Mouse (Mus musculus) liver, postnatal 0 days (tissue): ENCODE measurements around the gene Tnpo3. TPM values are rescaled to one million over a fixed set of nuclear protein-coding genes. Genes with fewer than 3 reads are reported as not detected.

Experiments used
- ATAC-seq: fragments of 200-750 bp; cut with Nextera tagmentation; 2 replicates; pipeline ENCODE4 v1.8.0; 2017; ENCODE audit warnings: mild to moderate bottlenecking, moderate library complexity
- DNase-seq: peaks from one replicate; pipeline ENCODE4 v3.0.0-alpha.2; 2016
- H3K27ac ChIP-seq: fragments of 300-500 bp; sonication (generic); 2 replicates; pipeline ENCODE4 v1.5.1; 2014; ENCODE audit warnings: antibody characterized with exemption, moderate library complexity, mild to moderate bottlenecking, low read depth
- H3K27me3 ChIP-seq: fragments of 300-500 bp; sonication (generic); 2 replicates; pipeline ENCODE4 v1.6.1; 2014; ENCODE audit warnings: low read length, control low read depth, mixed read lengths; ENCODE audit not compliant: insufficient read depth
- H3K36me3 ChIP-seq: fragments of 300-500 bp; sonication (generic); replicated peaks from 2 replicates; pipeline ENCODE4 v1.6.1; 2014; ENCODE audit warnings: mild to moderate bottlenecking, control low read depth, low read length, moderate library complexity, mixed read lengths; ENCODE audit not compliant: insufficient read depth
- H3K4me1 ChIP-seq: fragments of 300-500 bp; sonication (generic); 2 replicates; pipeline ENCODE4 v1.6.1; 2014; ENCODE audit warnings: antibody characterized with exemption, mild to moderate bottlenecking, control low read depth; ENCODE audit not compliant: insufficient read depth
- H3K4me2 ChIP-seq: fragments of 300-500 bp; sonication (generic); 2 replicates; pipeline ENCODE4 v1.6.1; 2014; ENCODE audit warnings: low read depth, mild to moderate bottlenecking, low read length, moderate library complexity, mixed read lengths
- H3K4me3 ChIP-seq: fragments of 300-500 bp; sonication (generic); 2 replicates; pipeline ENCODE4 v1.5.1; 2014; ENCODE audit warnings: low read depth, low read length
- H3K9ac ChIP-seq: fragments of 300-500 bp; sonication (generic); replicated peaks from 2 replicates; pipeline ENCODE4 v1.6.1; 2014; ENCODE audit warnings: mild to moderate bottlenecking, moderate library complexity
- H3K9me3 ChIP-seq: fragments of 300-500 bp; sonication (generic); 2 replicates; pipeline ENCODE4 v1.6.1; 2016; ENCODE audit warnings: mild to moderate bottlenecking, control low read depth, low read length, mixed read lengths
- CTCF ChIP-seq: sonication (generic); IDR thresholded peaks from 2 replicates; pipeline ENCODE4 v1.5.1; 2016; ENCODE audit warnings: antibody characterized with exemption, low read depth
- EP300 ChIP-seq: IDR thresholded peaks from 2 replicates; pipeline ENCODE4 v1.6.1; 2016; ENCODE audit warnings: antibody characterized with exemption, low read depth, mild to moderate bottlenecking
- WGBS: fragments of 180-500 bp; shearing (Covaris S2); extraction: QIAGEN DNeasy Blood & Tissue Kit; methylation state at CpG from one replicate; pipeline ENCODE4 v1.1.7; 2014; ENCODE audit not compliant: insufficient replicate concordance; 5-methylcytosine and 5-hydroxymethylcytosine counted together
- polyA plus RNA-seq: library from polyadenylated mRNA; unstranded; fragments of >200 nt; fragmentation: Nextera tagmentation; extraction: Ambion mirVana; gene quantifications from 2 replicates; pipeline ENCODE4 v1.2.1, GENCODE M21; 2015

Gene Tnpo3
- polyA plus RNA-seq, 1 experiment from 2014 or later, result 20.4 TPM

- DNase-seq (no peak), ATAC-seq (peak; percentile 47; the same call in 1 of the 2 replicates)
- peak; percentile 64 for TF ChIP-seq CTCF
- TF ChIP-seq EP300, result no peak
- Histone ChIP-seq H3K4me3 (no peak overlapping the region), H3K9ac (no peak overlapping the region), H3K4me1 (no peaks in the 10 kb centered on the region), H3K9me3 (no peaks in the 10 kb centered on the region), H3K4me2 (no peak overlapping the region), H3K27ac (no peak overlapping the region), H3K27me3 (peaks cover 8% of the 10 kb centered on the region), H3K36me3 (no peaks in the 10 kb centered on the region)
- 68% methylated on average over 1 of the region's 1 CpGs for WGBS
Measured at GRCm38 (mm10) chr6:29501599-29501998, 108.1 kb downstream of the Tnpo3 start.

- Histone ChIP-seq H3K27ac (no peak overlapping the region), H3K4me3 (no peak overlapping the region), H3K9me3 (no peaks in the 10 kb centered on the region), H3K27me3 (peaks cover 10% of the 10 kb centered on the region), H3K36me3 (no peaks in the 10 kb centered on the region), H3K4me1 (no peaks in the 10 kb centered on the region), H3K9ac (no peak overlapping the region), H3K4me2 (no peak overlapping the region)
- 72% methylated on average over 6 of the region's 6 CpGs for WGBS
- DNase-seq (no peak), ATAC-seq (no peak)
- TF ChIP-seq EP300 (no peak), CTCF (no peak)
Measured at GRCm38 (mm10) chr6:29500810-29501209, 108.9 kb downstream of the Tnpo3 start.

GRCm38 (mm10) chr6:29500177-29500576 is 109.5 kb downstream of the Tnpo3 start:
- no peak for DNase-seq
- WGBS, result 58% methylated on average over 7 of the region's 7 CpGs
- Histone ChIP-seq H3K27ac (no peak overlapping the region), H3K36me3 (no peaks in the 10 kb centered on the region), H3K4me3 (no peak overlapping the region), H3K9me3 (no peaks in the 10 kb centered on the region), H3K9ac (no peak overlapping the region), H3K4me1 (no peaks in the 10 kb centered on the region), H3K27me3 (peaks cover 12% of the 10 kb centered on the region), H3K4me2 (no peak overlapping the region)
- no peak for ATAC-seq
- no peak for TF ChIP-seq EP300
- no peak for TF ChIP-seq CTCF

GRCm38 (mm10) chr6:29497791-29498190 is 111.9 kb downstream of the Tnpo3 start:
- no peak overlapping the region for H3K27ac ChIP-seq
- no peaks in the 10 kb centered on the region for H3K4me1 ChIP-seq
- TF ChIP-seq EP300, result no peak
- TF ChIP-seq CTCF, result no peak
- DNase-seq (no peak), ATAC-seq (no peak)
- no peak overlapping the region for H3K4me3 ChIP-seq
- H3K36me3 ChIP-seq, result no peaks in the 10 kb centered on the region
- H3K9me3 ChIP-seq, result no peaks in the 10 kb centered on the region
- H3K27me3 ChIP-seq, result peaks cover 12% of the 10 kb centered on the region
- WGBS, result 39% methylated on average over 2 of the region's 2 CpGs
- H3K9ac ChIP-seq, result no peak overlapping the region
- H3K4me2 ChIP-seq, result no peak overlapping the region

- Histone ChIP-seq H3K27ac (no peak overlapping the region), H3K27me3 (peaks cover 12% of the 10 kb centered on the region)
- ATAC-seq, result no peak
Measured at GRCm38 (mm10) chr6:29496270-29496669, 113.4 kb downstream of the Tnpo3 start.

GRCm38 (mm10) chr6:29494101-29494500 is 115.6 kb downstream of the Tnpo3 start:
- peaks cover 12% of the 10 kb centered on the region for H3K27me3 ChIP-seq
- H3K27ac ChIP-seq, result no peak overlapping the region
- H3K4me3 ChIP-seq, result no peak overlapping the region
- H3K36me3 ChIP-seq, result no peaks in the 10 kb centered on the region
- no peaks in the 10 kb centered on the region for H3K4me1 ChIP-seq
- no peak overlapping the region for H3K9ac ChIP-seq
- H3K4me2 ChIP-seq, result no peak overlapping the region
- TF ChIP-seq CTCF (no peak), EP300 (no peak)
- DNase-seq, result peak; percentile 70
- 40% methylated on average over 4 of the region's 4 CpGs for WGBS
- H3K9me3 ChIP-seq, result no peaks in the 10 kb centered on the region
- ATAC-seq, result peak; percentile 86

More at GRCm38 (mm10) chr6:29496270-29496669, 113.4 kb downstream of the Tnpo3 start:
- no peak for DNase-seq
- Histone ChIP-seq H3K9ac (no peak overlapping the region), H3K36me3 (no peaks in the 10 kb centered on the region), H3K9me3 (no peaks in the 10 kb centered on the region), H3K4me3 (no peak overlapping the region), H3K4me2 (no peak overlapping the region), H3K4me1 (no peaks in the 10 kb centered on the region)
- WGBS, result 35% methylated on average over 22 of the region's 25 CpGs
- TF ChIP-seq EP300, result no peak
- no peak for TF ChIP-seq CTCF

Other genes with a start within 250 kb of the Tnpo3 start
- gene Opn1sw, start 221.4 kb downstream of the Tnpo3 start, polyA plus RNA-seq, result 0.06 and 0.12 TPM in 2 replicates
- 0.09 and 0.22 TPM in 2 replicates for gene Ccdc136, start 213.6 kb downstream of the Tnpo3 start, polyA plus RNA-seq
- gene Flnc, start 176.6 kb downstream of the Tnpo3 start, polyA plus RNA-seq, result 0.07 and 0.24 TPM in 2 replicates
- 165 and 170 TPM in 2 replicates for gene Atp6v1f, start 142.2 kb downstream of the Tnpo3 start, polyA plus RNA-seq
- not detected in 2 replicates for gene Atp6v1fnb, start 138.4 kb downstream of the Tnpo3 start, polyA plus RNA-seq
- gene Kcp, start 101.9 kb downstream of the Tnpo3 start, polyA plus RNA-seq, result 2.2 and 2.3 TPM in 2 replicates
- 11.8 and 12.0 TPM in 2 replicates for gene Irf5, start 83.3 kb downstream of the Tnpo3 start, polyA plus RNA-seq
- gene Tspan33, start 84.3 kb upstream of the Tnpo3 start, polyA plus RNA-seq, result 84.8 and 87.5 TPM in 2 replicates
- 2.2 and 2.5 TPM in 2 replicates for gene Smo, start 125.6 kb upstream of the Tnpo3 start, polyA plus RNA-seq
- gene Ahcyl2, start 158.1 kb upstream of the Tnpo3 start, polyA plus RNA-seq, result 2.0 TPM in 2 replicates